Mouse (Mus musculus) left cerebral cortex, postnatal 14 days (tissue): Measurements from ENCODE around the gene Shoc2. TPM values are rescaled to one million over a fixed set of nuclear protein-coding genes. Genes with fewer than 3 reads are reported as not detected.
"Not testable (repeated sequence)": the region's sequence is repeated elsewhere in the genome, so short reads cannot be mapped to it uniquely, and the experiment has no call there.

ENCODE experiments used
- DNase-seq, 2 experiments: peaks; one replicate each; pipeline ENCODE4 v3.0.0; 2021 to 2022; ENCODE audit warnings: low spot score in 2 of 2, mixed read lengths in 1 of 2
- intact Hi-C: fragments of 180-260 bp; cut with DNase I; formaldehyde crosslinking; loops from one replicate; pipeline ENCODE4 v1.15.1; 2025
- long read RNA-seq, 2 experiments: library from polyadenylated mRNA; stranded (forward); transcript quantifications; one replicate each; pipeline ENCODE4 v2.0.0; 2021
- total RNA-seq, 2 experiments: library from RNA; stranded (reverse); gene quantifications; 2 replicates each; pipeline ENCODE4 v1.2.3; 2021

The Shoc2 gene
- 10 to 100 TPM; 49.1 to 52.4 TPM for total RNA-seq
- long read RNA-seq, experiment 1, transcript Shoc2-201 (9 exons, 3,965 nt): major isoform, 14 of 68 reads
- long read RNA-seq, experiment 1, partial matches to known transcripts: 20 of 68 reads
- long read RNA-seq, experiment 1, other reads (novel, unspliced or antisense): 34 of 68 reads
- long read RNA-seq, experiment 2, transcript Shoc2-201 (9 exons, 3,965 nt): major isoform, 7 of 56 reads
- long read RNA-seq, experiment 2, partial matches to known transcripts: 19 of 56 reads
- long read RNA-seq, experiment 2, other reads (novel, unspliced or antisense): 29 of 56 reads

- DNase-seq: peak; percentile 98 to 100
- intact Hi-C loops: no loop called here
Measured at GRCm38 (mm10) chr19:53943802-53944785, at the start of gene Shoc2, which contains the start of gene Bbip1. TSS of gene Shoc2 (plus strand) at chr19:53944306. TSS of gene Bbip1 (minus strand) at chr19:53944627.

DNA sequence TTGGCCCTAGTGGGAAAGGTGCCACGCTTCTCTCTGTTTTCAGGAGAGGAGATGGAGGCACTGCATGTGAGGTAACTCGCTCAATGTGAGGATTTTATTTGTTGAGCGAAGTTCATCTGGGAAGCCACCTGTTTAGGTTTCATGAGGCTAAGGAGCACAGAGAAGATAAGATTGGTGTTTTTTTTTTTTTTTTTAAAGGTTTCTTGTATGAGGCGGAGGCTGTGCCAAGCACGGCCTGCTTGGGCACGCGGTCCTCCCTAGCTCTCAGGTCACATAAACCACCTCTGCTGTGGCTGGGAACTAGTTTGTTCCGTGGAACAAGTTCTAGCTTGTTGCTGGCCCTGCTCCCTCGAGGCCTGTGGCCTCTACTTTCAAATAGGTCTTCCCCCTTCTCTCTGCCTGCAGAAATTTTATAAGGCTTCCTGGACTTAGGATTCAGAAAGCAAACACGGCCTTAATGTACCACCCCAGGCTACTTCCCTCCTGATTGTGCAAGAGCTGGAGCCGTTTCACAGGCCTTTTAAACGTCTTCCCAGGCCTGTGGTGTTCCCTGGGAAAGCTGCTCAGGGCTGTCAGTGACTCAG, 49.5 kb upstream of the Shoc2 start:
- DNase-seq: no peak
- intact Hi-C loops: no loop called here

DNA sequence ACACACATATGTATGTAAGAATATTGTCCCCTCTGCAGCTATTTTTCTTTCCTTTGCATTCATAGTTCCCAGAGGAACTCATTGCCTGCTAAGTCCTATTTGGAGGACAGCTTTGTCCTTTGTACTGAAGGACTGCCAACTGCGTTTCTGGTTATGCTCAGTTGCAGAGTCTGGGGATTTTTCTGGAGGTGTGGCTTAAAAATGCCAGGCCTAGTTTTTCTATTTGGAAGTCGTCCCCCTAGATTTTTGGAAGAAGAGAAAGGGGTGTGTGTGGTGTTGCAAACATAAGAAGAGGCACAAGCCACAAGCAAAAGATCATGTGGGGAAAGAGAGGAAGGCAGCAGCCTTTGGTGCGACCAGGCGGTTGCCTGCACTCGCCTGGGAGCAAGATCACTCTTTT, 46.1 kb upstream of the Shoc2 start:
- no peak for DNase-seq
- intact Hi-C loops: no loop called here

GRCm38 (mm10) chr19:53898498-53898897, 45.6 kb upstream of the Shoc2 start:
- DNase-seq: no peak
- intact Hi-C loops: no loop called here

GRCm38 (mm10) chr19:53898970-53899900, 44.9 kb upstream of the Shoc2 start:
- no peak for DNase-seq
- intact Hi-C loops: no loop called here

- no peak for DNase-seq
- intact Hi-C loops: loop anchor here (5.0 kb wide), 1 partner anchor 48 kb away; no protein-coding TSS in a partner anchor
Measured at GRCm38 (mm10) chr19:53899941-53900610, 44.0 kb upstream of the Shoc2 start.

GRCm38 (mm10) chr19:53901931-53902738, 42.0 kb upstream of the Shoc2 start:
- intact Hi-C loops: loop anchor here (5.0 kb wide), 1 partner anchor 50 kb away; no protein-coding TSS in a partner anchor
- DNase-seq: no peak

GRCm38 (mm10) chr19:53902739-53903487, 41.2 kb upstream of the Shoc2 start:
- intact Hi-C loops: loop anchor here (5.0 kb wide), 1 partner anchor 51 kb away; no protein-coding TSS in a partner anchor
- DNase-seq: peak; percentile 96 to 97

GRCm38 (mm10) chr19:53903507-53904321, 40.4 kb upstream of the Shoc2 start:
- intact Hi-C loops: loop anchor here (2.0 to 5.0 kb wide), 2 partner anchors 51 to 135 kb away; no protein-coding TSS in a partner anchor

GRCm38 (mm10) chr19:53904833-53905480, 39.1 kb upstream of the Shoc2 start:
- DNase-seq: no peak

More at GRCm38 (mm10) chr19:53903507-53904321, 40.4 kb upstream of the Shoc2 start:
- DNase-seq: peak; percentile 49 to 55

DNA sequence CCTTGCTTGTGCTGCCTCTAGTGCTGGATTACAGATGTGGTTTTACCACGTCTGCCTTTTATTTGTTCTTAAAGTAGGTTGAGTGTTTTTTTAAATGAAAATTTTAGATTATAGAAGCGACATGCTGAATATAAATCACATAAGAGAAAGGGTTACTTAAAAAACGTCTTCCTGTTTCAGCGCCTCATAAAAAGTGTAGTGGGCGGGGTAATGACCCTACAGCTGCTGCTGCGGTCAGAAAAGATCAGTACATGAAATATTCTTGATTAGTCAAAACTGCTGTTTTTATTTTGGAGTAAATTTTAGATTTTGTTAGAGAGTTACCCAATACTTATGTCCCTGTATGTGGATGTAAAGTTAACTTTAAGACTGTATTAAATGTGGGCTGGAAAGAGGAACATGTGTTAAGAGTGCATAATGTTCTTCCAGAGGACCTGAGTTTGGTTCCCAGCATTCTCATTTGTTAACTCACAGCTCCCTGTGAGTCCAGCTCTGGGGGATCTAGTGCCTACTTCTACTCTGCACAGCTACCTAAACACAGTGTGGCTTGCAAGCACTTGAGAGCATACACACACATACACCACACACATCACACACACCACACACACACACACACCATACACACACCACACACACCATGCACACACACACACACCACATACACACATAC, 37.9 kb upstream of the Shoc2 start:
- no peak for DNase-seq
- intact Hi-C loops: no loop called here

More at GRCm38 (mm10) chr19:53904833-53905480, 39.1 kb upstream of the Shoc2 start:
- intact Hi-C loops: loop anchor here (2.0 to 5.0 kb wide), 2 partner anchors 53 to 136 kb away; no protein-coding TSS in a partner anchor

GRCm38 (mm10) chr19:53906703-53907070, 37.4 kb upstream of the Shoc2 start:
- DNase-seq, intact Hi-C loops: not testable (repeated sequence)

DNA sequence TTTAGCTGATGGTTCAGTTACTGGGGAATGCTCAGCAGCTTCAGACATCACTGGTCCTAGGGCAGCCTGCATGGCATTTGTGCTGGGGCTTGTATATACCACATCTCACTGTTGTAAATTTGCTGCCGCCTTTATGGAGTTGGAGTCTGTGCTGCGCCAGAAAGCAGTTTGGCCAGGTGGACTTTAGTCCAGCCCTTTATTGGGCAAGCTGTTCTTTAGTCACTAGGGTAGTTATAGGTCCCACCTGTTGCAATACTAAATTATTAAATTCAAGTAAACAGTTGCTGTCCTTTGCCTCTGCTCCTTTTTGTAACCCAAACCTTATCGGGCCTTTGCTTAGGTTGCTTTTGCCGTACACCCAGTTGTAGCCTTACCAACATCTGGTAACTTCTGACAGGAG, 29.2 kb upstream of the Shoc2 start:
- intact Hi-C loops: no loop called here
- DNase-seq: no peak

GRCm38 (mm10) chr19:53919541-53919940, 24.6 kb upstream of the Shoc2 start:
- intact Hi-C loops: no loop called here
- DNase-seq: no peak

DNA sequence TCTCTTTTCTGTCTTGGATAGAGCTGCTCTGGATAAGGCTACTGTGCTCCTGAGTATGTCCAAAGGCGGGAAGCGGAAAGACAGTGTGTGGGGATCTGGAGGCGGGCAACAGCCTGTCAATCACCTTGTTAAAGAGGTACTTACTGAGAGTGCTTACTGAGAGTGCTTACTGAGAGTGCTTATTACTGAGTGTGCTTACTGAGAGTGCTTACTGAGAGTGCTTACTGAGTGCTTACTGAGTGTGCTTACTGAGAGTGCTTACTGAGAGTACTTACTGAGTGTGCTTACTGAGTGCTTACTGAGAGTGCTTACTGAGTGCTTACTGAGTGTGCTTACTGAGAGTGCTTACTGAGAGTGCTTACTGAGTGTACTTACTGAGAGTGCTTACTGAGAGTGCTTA, 22.1 kb upstream of the Shoc2 start:
- DNase-seq, intact Hi-C loops: not testable (repeated sequence)
